Mouse (Mus musculus): ENCODE data around the gene Itga2b. TPM values are rescaled to one million over a fixed set of nuclear protein-coding genes. Genes with fewer than 3 reads are reported as not detected.
A peak's percentile ranks its signal among the peaks of the same experiment; 100 is the strongest.

The Itga2b gene
- polyA plus RNA-seq, 1 experiment: 4,614 TPM

DNA sequence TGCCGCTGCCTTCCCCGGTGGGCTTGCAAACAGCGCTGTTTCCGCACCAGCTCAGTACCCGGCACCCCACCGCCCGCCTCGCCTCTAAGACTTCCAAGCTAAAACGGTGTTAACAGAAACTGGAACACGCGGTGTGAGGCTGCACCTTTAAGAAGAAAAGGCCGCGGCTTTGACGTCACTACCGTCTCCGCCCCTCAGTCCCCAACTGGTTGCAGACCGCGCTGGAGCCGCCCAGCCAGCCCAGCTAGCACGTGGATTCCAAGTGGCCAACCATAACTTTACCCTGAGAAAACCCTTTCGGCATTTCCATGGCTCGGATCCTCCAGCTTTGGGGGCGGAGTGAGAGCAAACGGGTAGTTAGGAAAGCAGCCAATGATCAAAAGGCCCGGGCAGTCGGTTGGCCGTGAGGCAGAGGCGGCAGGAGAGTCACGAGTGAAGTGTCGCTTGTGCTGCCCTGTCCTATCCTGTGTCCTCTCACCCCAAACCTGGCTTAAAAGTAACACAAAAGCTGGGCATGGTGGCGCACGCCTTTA lies 61.5 kb downstream of the Itga2b start:
- peaks cover 5% of the 10 kb centered on the region for H3K27me3 ChIP-seq (replicated peaks)
- peaks cover 57% of the 10 kb centered on the region for H3K4me1 ChIP-seq
- TF ChIP-seq FLI1 (IDR thresholded peaks at IDR 0.05; ENCODE audit: low read length) (no peak), GATA1 (IDR thresholded peaks at IDR 0.05; ENCODE audit: borderline replicate concordance, low read length) (no peak)
- peaks cover 23% of the 10 kb centered on the region for H3K36me3 ChIP-seq (replicated peaks; ENCODE audit: low read length)
- H3K9me3 ChIP-seq: no peaks in the 10 kb centered on the region
- peak overlapping the region; percentile 96 for H3K4me3 ChIP-seq (replicated peaks)

GRCm38 (mm10) chr11:102407834-102408215 lies 62.1 kb downstream of the Itga2b start, which contains the start of gene Slc25a39:
TSS of gene Slc25a39 (minus strand) at chr11:102407946.
- Histone ChIP-seq H3K9me3 (no peaks in the 10 kb centered on the region), H3K27me3 (replicated peaks) (no peaks in the 10 kb centered on the region), H3K36me3 (replicated peaks; ENCODE audit: low read length) (peaks cover 29% of the 10 kb centered on the region), H3K4me3 (replicated peaks) (peak within 1 kb of the TSS; percentile 96), H3K4me1 (peaks cover 57% of the 10 kb centered on the region)
- TF ChIP-seq GATA1 (IDR thresholded peaks at IDR 0.05; ENCODE audit: borderline replicate concordance, low read length) (no peak), FLI1 (IDR thresholded peaks at IDR 0.05; ENCODE audit: low read length) (no peak)

DNA sequence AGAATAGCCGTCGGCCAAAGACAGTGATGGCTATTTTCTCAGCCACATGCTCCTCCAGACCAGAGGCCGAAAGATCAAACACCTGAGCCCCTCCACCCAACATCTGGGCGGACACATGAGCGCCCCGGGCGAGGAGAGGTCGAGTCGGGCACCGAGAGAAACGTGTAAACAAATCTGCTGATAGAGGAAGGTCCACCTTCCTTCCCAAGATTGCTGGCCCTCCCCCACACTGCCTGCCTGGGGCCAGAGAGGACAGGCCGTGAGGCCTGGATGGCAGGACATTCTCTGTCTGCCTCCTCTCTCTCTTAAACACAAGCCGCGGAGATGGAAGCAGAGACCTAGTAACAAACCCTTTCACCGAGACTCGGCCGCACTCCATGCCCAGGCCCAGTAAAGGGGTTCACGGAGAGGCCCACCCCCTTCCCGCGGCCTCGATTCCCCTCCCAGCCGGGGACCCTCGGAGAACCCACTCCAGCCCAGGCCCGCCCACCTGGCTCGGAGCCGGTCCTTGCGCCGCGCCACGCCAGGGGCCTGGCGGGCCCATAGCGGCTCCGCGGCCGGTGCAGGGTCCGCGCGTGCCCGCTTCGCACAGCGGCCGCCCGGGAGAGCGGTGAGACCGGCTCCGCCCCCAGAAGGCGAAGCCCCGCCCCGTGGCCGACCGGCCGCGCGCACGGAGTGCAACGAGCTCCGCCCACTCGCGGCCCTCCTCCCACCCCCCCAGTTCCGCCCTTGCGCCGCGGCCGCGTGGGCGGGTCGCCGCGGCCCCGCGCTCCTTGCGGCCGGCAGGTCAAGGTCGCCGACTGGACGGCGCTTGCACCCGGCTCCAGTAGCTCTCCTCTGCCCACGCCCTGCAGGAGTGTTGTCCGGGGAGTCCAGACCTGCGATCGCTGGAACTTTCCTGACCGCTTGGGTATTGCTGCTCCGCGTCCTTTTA lies 62.8 kb downstream of the Itga2b start:
- Histone ChIP-seq H3K4me1 (peaks cover 62% of the 10 kb centered on the region), H3K36me3 (replicated peaks; ENCODE audit: low read length) (peaks cover 36% of the 10 kb centered on the region), H3K9me3 (no peaks in the 10 kb centered on the region), H3K4me3 (replicated peaks) (peak overlapping the region; percentile 96), H3K27me3 (replicated peaks) (peaks cover under 1% of the 10 kb centered on the region)
- no peak for TF ChIP-seq FLI1 (IDR thresholded peaks at IDR 0.05; ENCODE audit: low read length)
- TF ChIP-seq GATA1 (IDR thresholded peaks at IDR 0.05; ENCODE audit: borderline replicate concordance, low read length): no peak

GRCm38 (mm10) chr11:102406401-102406800 lies 63.5 kb downstream of the Itga2b start:
- H3K4me3 ChIP-seq (replicated peaks): peak overlapping the region; percentile 96
- peaks cover 7% of the 10 kb centered on the region for H3K27me3 ChIP-seq (replicated peaks)
- H3K4me1 ChIP-seq: peaks cover 59% of the 10 kb centered on the region
- TF ChIP-seq GATA1 (IDR thresholded peaks at IDR 0.05; ENCODE audit: borderline replicate concordance, low read length): no peak
- no peak for TF ChIP-seq FLI1 (IDR thresholded peaks at IDR 0.05; ENCODE audit: low read length)
- no peaks in the 10 kb centered on the region for H3K9me3 ChIP-seq
- peaks cover 37% of the 10 kb centered on the region for H3K36me3 ChIP-seq (replicated peaks; ENCODE audit: low read length)

DNA sequence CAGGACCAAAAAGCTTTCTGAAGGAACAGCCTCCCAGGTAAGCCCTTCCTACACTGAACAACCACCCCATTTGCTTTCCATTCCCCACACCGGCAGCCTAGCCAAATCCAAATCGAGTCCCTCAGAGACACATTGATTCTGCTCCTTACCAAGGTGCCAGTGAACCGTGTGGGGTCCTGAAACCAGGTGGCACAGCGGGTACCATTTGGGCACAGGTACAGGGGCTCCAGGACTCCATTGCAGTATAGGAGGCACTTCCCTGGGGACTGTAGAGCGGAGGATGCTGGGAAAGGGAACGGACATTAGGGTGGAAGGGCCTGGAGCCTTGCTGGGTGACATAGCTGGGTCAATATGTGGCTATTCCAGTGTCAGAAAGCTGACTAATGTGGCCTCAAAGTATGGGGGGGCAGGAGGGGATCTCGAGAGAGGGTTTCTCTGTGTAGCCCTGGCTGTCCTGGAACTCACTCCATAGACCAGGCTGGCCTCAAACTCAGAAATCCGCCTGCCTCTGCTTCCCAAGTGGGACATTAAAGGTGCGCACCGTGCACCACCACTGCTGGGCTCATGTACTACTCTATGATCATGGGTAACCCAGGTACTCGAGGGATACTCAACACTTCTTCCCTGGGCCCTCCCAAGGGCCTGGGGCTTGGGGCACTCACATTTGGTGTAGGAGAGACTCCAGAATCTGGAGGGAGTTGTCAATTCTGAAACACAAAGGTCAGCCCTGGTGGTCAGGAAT lies 64.2 kb downstream of the Itga2b start:
- peaks cover 12% of the 10 kb centered on the region for H3K27me3 ChIP-seq (replicated peaks)
- TF ChIP-seq FLI1 (IDR thresholded peaks at IDR 0.05; ENCODE audit: low read length): no peak
- no peak for TF ChIP-seq GATA1 (IDR thresholded peaks at IDR 0.05; ENCODE audit: borderline replicate concordance, low read length)
- H3K4me1 ChIP-seq: peaks cover 53% of the 10 kb centered on the region
- H3K9me3 ChIP-seq: no peaks in the 10 kb centered on the region
- peaks cover 37% of the 10 kb centered on the region for H3K36me3 ChIP-seq (replicated peaks; ENCODE audit: low read length)
- H3K4me3 ChIP-seq (replicated peaks): peak overlapping the region; percentile 96

DNA sequence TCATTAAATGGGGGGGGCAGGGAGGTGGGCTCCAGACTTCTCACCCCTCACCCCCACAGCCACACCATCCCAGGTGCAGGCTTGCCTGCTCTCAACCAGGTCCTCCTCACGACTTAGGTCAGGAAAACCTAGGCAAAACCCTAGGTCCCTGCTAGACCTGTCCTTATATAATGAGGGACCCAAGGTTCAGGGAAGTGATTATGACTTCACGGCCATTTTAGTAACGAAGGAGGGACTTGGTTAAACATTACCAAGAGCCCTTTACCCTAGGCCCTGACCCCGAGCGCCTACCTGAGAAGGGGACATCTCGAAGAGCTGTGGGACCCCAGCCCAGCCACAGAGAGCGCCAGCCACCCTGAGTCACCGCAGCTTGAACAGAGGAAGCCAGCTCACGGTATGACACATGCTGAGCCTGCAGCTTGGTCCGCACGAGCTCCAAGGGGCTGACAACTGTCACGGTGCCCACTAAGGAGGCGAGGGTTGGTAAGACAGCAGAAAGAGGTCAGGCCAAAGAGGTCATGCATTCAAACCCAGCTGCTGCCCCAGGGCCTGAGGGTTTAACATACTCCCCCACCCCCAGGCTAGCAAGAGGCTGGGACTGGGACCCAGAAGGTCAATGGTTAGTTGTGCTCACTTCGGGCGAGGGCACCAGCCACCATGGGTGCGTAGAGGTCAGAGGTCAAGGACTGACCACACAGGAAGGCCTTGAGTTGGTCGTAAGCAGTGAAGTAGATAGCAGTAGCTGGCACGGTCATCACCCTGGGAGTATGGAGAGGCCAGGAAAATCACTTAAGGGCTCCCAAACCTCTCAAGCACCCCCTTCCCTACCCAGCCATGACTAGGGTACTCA lies 65.5 kb downstream of the Itga2b start:
- H3K27me3 ChIP-seq (replicated peaks): peaks cover 26% of the 10 kb centered on the region
- peaks cover 52% of the 10 kb centered on the region for H3K4me1 ChIP-seq
- H3K4me3 ChIP-seq (replicated peaks): no peak overlapping the region
- H3K9me3 ChIP-seq: 0 out of 2 replicates have a peak, but pooled peaks cover 3% of the 10 kb centered on the region
- H3K36me3 ChIP-seq (replicated peaks; ENCODE audit: low read length): peaks cover 37% of the 10 kb centered on the region
- TF ChIP-seq FLI1 (IDR thresholded peaks at IDR 0.05; ENCODE audit: low read length): no peak
- TF ChIP-seq GATA1 (IDR thresholded peaks at IDR 0.05; ENCODE audit: borderline replicate concordance, low read length): no peak

DNA sequence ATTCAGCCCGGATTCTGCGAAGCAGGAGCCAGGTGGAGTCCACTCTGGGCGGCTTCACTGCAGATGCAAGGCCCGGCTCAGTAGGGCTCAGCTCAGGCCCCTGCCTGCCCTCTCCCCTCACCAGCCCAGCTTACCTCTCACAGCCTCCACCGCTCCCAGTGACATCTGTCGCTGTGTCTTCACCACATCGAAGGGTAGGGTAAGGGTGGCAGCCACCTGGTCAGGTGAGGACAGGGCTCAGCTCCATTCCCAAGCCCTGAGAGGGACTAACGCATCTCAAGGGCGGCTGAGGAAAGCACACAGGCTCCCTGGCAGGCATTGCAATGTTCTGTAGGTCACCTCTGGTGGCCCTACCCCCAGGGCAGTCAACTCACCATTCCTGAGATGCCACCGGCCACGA lies 66.3 kb downstream of the Itga2b start:
- 0 out of 2 replicates have a peak, but pooled peaks cover 3% of the 10 kb centered on the region for H3K9me3 ChIP-seq
- TF ChIP-seq GATA1 (IDR thresholded peaks at IDR 0.05; ENCODE audit: borderline replicate concordance, low read length): no peak
- no peak for TF ChIP-seq FLI1 (IDR thresholded peaks at IDR 0.05; ENCODE audit: low read length)
- H3K4me3 ChIP-seq (replicated peaks): no peak overlapping the region
- H3K4me1 ChIP-seq: peaks cover 47% of the 10 kb centered on the region
- peaks cover 37% of the 10 kb centered on the region for H3K36me3 ChIP-seq (replicated peaks; ENCODE audit: low read length)
- peaks cover 33% of the 10 kb centered on the region for H3K27me3 ChIP-seq (replicated peaks)

Other genes starting within 250 kb of the Itga2b start
- gene Hdac5, start 240.0 kb downstream of the Itga2b start, polyA plus RNA-seq (2012; ENCODE audit: insufficient read depth, low replicate concordance): 384 and 644 TPM in 2 replicates
- 2.6 and 4.2 TPM in 2 replicates for gene BC030867, start 221.2 kb downstream of the Itga2b start, polyA plus RNA-seq (2012; ENCODE audit: insufficient read depth, low replicate concordance)
- gene Asb16, start 201.4 kb downstream of the Itga2b start, polyA plus RNA-seq (2012; ENCODE audit: insufficient read depth, low replicate concordance): not detected in 2 replicates
- 46.7 and 48.3 TPM in 2 replicates for gene Tmub2, start 185.2 kb downstream of the Itga2b start, polyA plus RNA-seq (2012; ENCODE audit: insufficient read depth, low replicate concordance)
- 64.8 and 80.0 TPM in 2 replicates for gene Atxn7l3, start 173.5 kb downstream of the Itga2b start, polyA plus RNA-seq (2012; ENCODE audit: insufficient read depth, low replicate concordance)
- 46.9 and 85.8 TPM in 2 replicates for gene Ubtf, start 150.4 kb downstream of the Itga2b start, polyA plus RNA-seq (2012; ENCODE audit: insufficient read depth, low replicate concordance)
- 0.13 and 2.8 TPM in 2 replicates for gene Slc4a1, start 103.9 kb downstream of the Itga2b start, polyA plus RNA-seq (2012; ENCODE audit: insufficient read depth, low replicate concordance)
- 3.8 and 6.6 TPM in 2 replicates for gene Rundc3a, start 76.7 kb downstream of the Itga2b start, polyA plus RNA-seq (2012; ENCODE audit: insufficient read depth, low replicate concordance)
- 164 and 165 TPM in 2 replicates for gene Slc25a39, start 62.2 kb downstream of the Itga2b start, polyA plus RNA-seq (2012; ENCODE audit: insufficient read depth, low replicate concordance)
- 44.1 and 152 TPM in 2 replicates for gene Grn, start 39.8 kb downstream of the Itga2b start, polyA plus RNA-seq (2012; ENCODE audit: insufficient read depth, low replicate concordance)
- gene Fam171a2, start 22.4 kb downstream of the Itga2b start, polyA plus RNA-seq (2012; ENCODE audit: insufficient read depth, low replicate concordance): 1.7 and 1.8 TPM in 2 replicates
- gene Gpatch8, start 86.3 kb upstream of the Itga2b start, polyA plus RNA-seq (2012; ENCODE audit: insufficient read depth, low replicate concordance): 5.7 and 12.6 TPM in 2 replicates
- gene Gm11627, start 109.3 kb upstream of the Itga2b start, polyA plus RNA-seq (2012; ENCODE audit: insufficient read depth, low replicate concordance): not detected in 2 replicates
- gene Fzd2, start 134.3 kb upstream of the Itga2b start, polyA plus RNA-seq (2012; ENCODE audit: insufficient read depth, low replicate concordance): 1.2 and 3.1 TPM in 2 replicates
- not detected in 2 replicates for gene Meioc, start 193.6 kb upstream of the Itga2b start, polyA plus RNA-seq (2012; ENCODE audit: insufficient read depth, low replicate concordance)
- gene Ccdc43, start 227.7 kb upstream of the Itga2b start, polyA plus RNA-seq (2012; ENCODE audit: insufficient read depth, low replicate concordance): 3.3 TPM in 1 of 2 replicates, not detected in the other

Data from megakaryocyte, embryonic 14.5 days (primary cell).